Mouse (Mus musculus): ENCODE data around the gene Nek1.

GRCm38 (mm10) chr8:61171546-61171945 is 178.6 kb downstream of the Nek1 start:
- no peak for TF ChIP-seq CTCF (IDR thresholded peaks at IDR 0.05; ENCODE audit: control insufficient read depth, insufficient read depth, low read length)
- no peak for TF ChIP-seq POLR2A (IDR thresholded peaks at IDR 0.05; ENCODE audit: borderline replicate concordance, control insufficient read depth, low read depth, low read length)
